Mouse (Mus musculus): ENCODE data around the gene Irx5. TPM values are rescaled to one million over a fixed set of nuclear protein-coding genes. Genes with fewer than 3 reads are reported as not detected.

Irx5 gene
- polyA plus RNA-seq, 1 experiment: 0.20 TPM

DNA sequence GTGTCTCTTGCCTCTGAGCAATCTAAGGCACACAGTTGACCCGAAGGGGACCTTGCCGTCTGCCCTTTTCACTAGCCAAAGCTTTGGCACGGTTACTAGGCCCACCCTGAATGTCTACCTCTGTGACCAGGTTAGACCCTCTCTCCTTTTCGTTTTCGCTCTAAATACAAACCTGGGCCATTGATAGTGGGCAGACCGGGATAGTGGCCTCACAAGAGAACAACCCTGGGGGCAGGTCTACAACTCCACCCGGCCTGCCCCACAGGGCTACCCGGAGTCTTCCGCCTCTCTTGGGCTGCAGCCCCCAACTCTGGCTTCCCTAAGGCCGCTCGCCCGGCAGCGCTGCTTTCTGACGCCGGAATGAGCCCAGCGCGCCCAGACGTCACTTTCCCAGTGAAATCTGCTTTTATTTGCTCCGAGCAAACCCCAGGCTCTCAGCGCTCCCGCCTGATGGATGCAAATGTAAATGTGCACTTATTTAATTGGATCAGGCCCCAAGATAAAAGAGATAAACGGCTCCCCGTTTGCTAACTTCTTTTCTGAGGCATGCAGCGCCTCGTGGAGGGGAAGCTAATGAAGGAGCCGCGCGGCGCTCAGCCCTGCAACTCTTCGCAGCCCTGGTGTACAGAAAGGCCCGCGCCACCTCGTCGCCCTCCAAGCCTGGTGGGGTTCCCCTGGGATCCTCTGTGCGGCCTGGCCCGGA is 8.0 kb downstream of the Irx5 start:
- Histone ChIP-seq H3K4me3 (ENCODE audit: low read depth, low read length) (no peak overlapping the region), H3K4me1 (ENCODE audit: control insufficient read depth, insufficient read depth, insufficient read length, low read length) (peaks cover 2% of the 10 kb centered on the region; the same call in 1 of the 2 replicates), H3K27me3 (ENCODE audit: control insufficient read depth, insufficient read depth, low read length) (peaks cover 75% of the 10 kb centered on the region), H3K27ac (ENCODE audit: insufficient read depth, low read depth, low read length) (no peak overlapping the region), H3K36me3 (ENCODE audit: control insufficient read depth, insufficient read depth, low read length) (no peaks in the 10 kb centered on the region)
- WGBS: 6% methylated on average over 36 of the region's 36 CpGs
- TF ChIP-seq POLR2A (IDR thresholded peaks at IDR 0.05; ENCODE audit: low read depth, low read length) (no peak), CTCF (IDR thresholded peaks at IDR 0.05; ENCODE audit: extremely low read depth, insufficient read length, insufficient replicate concordance, low read depth, low read length) (no peak)

GRCm38 (mm10) chr8:92365944-92366735 is 8.7 kb downstream of the Irx5 start:
- Histone ChIP-seq H3K27me3 (ENCODE audit: control insufficient read depth, insufficient read depth, low read length) (peaks cover 71% of the 10 kb centered on the region), H3K27ac (ENCODE audit: insufficient read depth, low read depth, low read length) (no peak overlapping the region), H3K4me3 (ENCODE audit: low read depth, low read length) (no peak overlapping the region), H3K4me1 (ENCODE audit: control insufficient read depth, insufficient read depth, insufficient read length, low read length) (peaks cover 2% of the 10 kb centered on the region; the same call in 1 of the 2 replicates), H3K36me3 (ENCODE audit: control insufficient read depth, insufficient read depth, low read length) (no peaks in the 10 kb centered on the region)
- TF ChIP-seq CTCF (IDR thresholded peaks at IDR 0.05; ENCODE audit: extremely low read depth, insufficient read length, insufficient replicate concordance, low read depth, low read length) (no peak), POLR2A (IDR thresholded peaks at IDR 0.05; ENCODE audit: low read depth, low read length) (no peak)
- WGBS: 10% methylated on average over 26 of the region's 26 CpGs

DNA sequence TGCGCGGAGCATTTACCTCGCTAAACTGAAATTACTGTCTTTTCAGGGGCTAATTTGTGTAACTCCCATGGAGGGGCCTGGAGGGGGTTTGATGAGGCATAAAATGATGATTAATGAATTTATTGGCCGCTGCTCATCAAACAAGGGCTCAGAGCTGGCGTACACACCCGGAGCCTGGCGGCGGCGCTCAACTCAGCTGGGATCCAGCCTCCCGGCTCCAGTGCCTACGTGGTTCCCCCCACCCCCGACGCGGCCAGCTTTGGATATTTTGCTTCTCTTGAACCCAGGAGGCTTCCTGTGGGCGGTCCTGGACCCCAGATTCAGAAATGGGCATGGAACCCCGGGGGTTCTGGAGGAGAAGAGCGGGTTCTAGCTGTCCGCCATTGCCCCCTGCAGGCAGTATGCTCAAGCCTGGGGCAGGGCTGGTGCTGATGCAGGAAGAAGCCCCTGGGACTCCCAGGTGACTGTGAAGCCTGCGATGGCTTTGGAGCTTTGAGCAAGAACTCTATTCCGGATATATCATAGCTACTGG is 9.4 kb downstream of the Irx5 start:
- peaks cover 66% of the 10 kb centered on the region for H3K27me3 ChIP-seq (ENCODE audit: control insufficient read depth, insufficient read depth, low read length)
- 10% methylated on average over 20 of the region's 20 CpGs for whole genome bisulfite sequencing
- no peak overlapping the region for H3K4me3 ChIP-seq (ENCODE audit: low read depth, low read length)
- peaks cover 2% of the 10 kb centered on the region; the same call in 1 of the 2 replicates for H3K4me1 ChIP-seq (ENCODE audit: control insufficient read depth, insufficient read depth, insufficient read length, low read length)
- H3K36me3 ChIP-seq (ENCODE audit: control insufficient read depth, insufficient read depth, low read length): no peaks in the 10 kb centered on the region
- TF ChIP-seq POLR2A (IDR thresholded peaks at IDR 0.05; ENCODE audit: low read depth, low read length) (no peak), CTCF (IDR thresholded peaks at IDR 0.05; ENCODE audit: extremely low read depth, insufficient read length, insufficient replicate concordance, low read depth, low read length) (peak; percentile 30; the same call in 1 of the 2 replicates)
- no peak overlapping the region for H3K27ac ChIP-seq (ENCODE audit: insufficient read depth, low read depth, low read length)

GRCm38 (mm10) chr8:92379524-92379923 is 22.1 kb downstream of the Irx5 start:
- TF ChIP-seq CTCF (IDR thresholded peaks at IDR 0.05; ENCODE audit: extremely low read depth, insufficient read length, insufficient replicate concordance, low read depth, low read length) (no peak), POLR2A (IDR thresholded peaks at IDR 0.05; ENCODE audit: low read depth, low read length) (no peak)
- no peaks in the 10 kb centered on the region for H3K36me3 ChIP-seq (ENCODE audit: control insufficient read depth, insufficient read depth, low read length)
- 33% methylated on average over 6 of the region's 6 CpGs for WGBS
- no peaks in the 10 kb centered on the region for H3K4me1 ChIP-seq (ENCODE audit: control insufficient read depth, insufficient read depth, insufficient read length, low read length)
- no peak overlapping the region for H3K27ac ChIP-seq (ENCODE audit: insufficient read depth, low read depth, low read length)
- H3K4me3 ChIP-seq (ENCODE audit: low read depth, low read length): no peak overlapping the region
- peaks cover 7% of the 10 kb centered on the region; the same call in 1 of the 2 replicates for H3K27me3 ChIP-seq (ENCODE audit: control insufficient read depth, insufficient read depth, low read length)

DNA sequence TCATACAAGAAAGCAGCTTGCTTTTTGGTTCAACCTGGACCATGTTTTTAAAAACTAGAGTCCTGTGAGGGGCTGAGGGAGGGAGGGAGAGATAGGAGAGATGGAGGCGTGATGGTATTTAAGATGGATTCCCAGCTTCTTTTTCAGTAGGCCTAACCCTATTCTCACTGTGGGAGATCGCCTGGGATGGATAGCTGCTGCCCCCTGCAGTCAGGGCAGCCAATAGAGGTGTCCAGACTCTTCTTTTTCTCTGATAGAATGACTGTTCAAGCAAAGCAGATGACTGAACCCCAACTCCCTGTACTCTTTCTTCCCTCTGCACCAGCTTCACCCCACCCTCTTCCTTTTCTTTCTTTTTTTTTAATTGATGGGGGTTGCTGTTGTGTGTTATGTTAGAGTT is 23.1 kb downstream of the Irx5 start:
- 49% methylated on average over 2 of the region's 2 CpGs for WGBS
- Histone ChIP-seq H3K36me3 (ENCODE audit: control insufficient read depth, insufficient read depth, low read length) (no peaks in the 10 kb centered on the region), H3K27ac (ENCODE audit: insufficient read depth, low read depth, low read length) (no peak overlapping the region), H3K27me3 (ENCODE audit: control insufficient read depth, insufficient read depth, low read length) (peaks cover 4% of the 10 kb centered on the region; the same call in 1 of the 2 replicates), H3K4me1 (ENCODE audit: control insufficient read depth, insufficient read depth, insufficient read length, low read length) (no peaks in the 10 kb centered on the region), H3K4me3 (ENCODE audit: low read depth, low read length) (no peak overlapping the region)
- no peak for TF ChIP-seq POLR2A (IDR thresholded peaks at IDR 0.05; ENCODE audit: low read depth, low read length)
- peak; percentile 30; the same call in 1 of the 2 replicates for TF ChIP-seq CTCF (IDR thresholded peaks at IDR 0.05; ENCODE audit: extremely low read depth, insufficient read length, insufficient replicate concordance, low read depth, low read length)

GRCm38 (mm10) chr8:92387893-92388292 is 30.5 kb downstream of the Irx5 start:
- Histone ChIP-seq H3K4me1 (ENCODE audit: control insufficient read depth, insufficient read depth, insufficient read length, low read length) (no peaks in the 10 kb centered on the region), H3K36me3 (ENCODE audit: control insufficient read depth, insufficient read depth, low read length) (no peaks in the 10 kb centered on the region), H3K27ac (ENCODE audit: insufficient read depth, low read depth, low read length) (no peak overlapping the region), H3K27me3 (ENCODE audit: control insufficient read depth, insufficient read depth, low read length) (no peaks in the 10 kb centered on the region), H3K4me3 (ENCODE audit: low read depth, low read length) (no peak overlapping the region)
- WGBS: 81% methylated on average over 4 of the region's 4 CpGs
- TF ChIP-seq CTCF (IDR thresholded peaks at IDR 0.05; ENCODE audit: extremely low read depth, insufficient read length, insufficient replicate concordance, low read depth, low read length) (no peak), POLR2A (IDR thresholded peaks at IDR 0.05; ENCODE audit: low read depth, low read length) (no peak)

GRCm38 (mm10) chr8:92404218-92404617 is 46.8 kb downstream of the Irx5 start:
- no peak overlapping the region for H3K27ac ChIP-seq (ENCODE audit: insufficient read depth, low read depth, low read length)
- H3K36me3 ChIP-seq (ENCODE audit: control insufficient read depth, insufficient read depth, low read length): no peaks in the 10 kb centered on the region
- TF ChIP-seq POLR2A (IDR thresholded peaks at IDR 0.05; ENCODE audit: low read depth, low read length) (no peak), CTCF (IDR thresholded peaks at IDR 0.05; ENCODE audit: extremely low read depth, insufficient read length, insufficient replicate concordance, low read depth, low read length) (no peak)
- H3K4me3 ChIP-seq (ENCODE audit: low read depth, low read length): no peak overlapping the region
- 67% methylated on average over 2 of the region's 2 CpGs for WGBS
- no peaks in the 10 kb centered on the region for H3K27me3 ChIP-seq (ENCODE audit: control insufficient read depth, insufficient read depth, low read length)
- H3K4me1 ChIP-seq (ENCODE audit: control insufficient read depth, insufficient read depth, insufficient read length, low read length): no peaks in the 10 kb centered on the region
